Comparison of ENCODE assay signal across 8 mouse cellular contexts in the genomic region with DNA sequence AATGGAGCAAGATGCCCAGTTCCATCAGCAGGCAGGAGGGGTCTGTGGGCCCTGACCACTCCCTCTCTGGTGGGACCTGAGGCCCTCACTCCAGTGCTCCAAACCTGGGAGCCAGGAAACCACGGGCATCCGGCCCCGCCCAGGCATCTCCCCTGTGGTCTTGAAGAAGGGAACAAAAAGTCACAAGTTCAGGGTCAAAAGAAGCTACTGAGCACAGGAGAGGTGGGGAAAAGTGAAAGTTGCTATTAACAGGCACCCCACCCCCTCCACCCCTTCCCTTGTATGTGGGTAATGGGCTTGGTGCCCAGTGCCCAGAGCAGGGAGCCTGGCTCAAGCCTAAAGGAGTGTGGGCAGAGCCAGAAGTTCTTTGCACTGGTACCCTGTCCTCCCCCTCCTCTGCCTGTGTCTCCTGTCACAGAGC. TPM values are rescaled to one million over a fixed set of nuclear protein-coding genes. Genes with fewer than 3 reads are reported as not detected.
DNase-seq lines count a peak whose midpoint lies in the region; ATAC-seq lines count a peak whose summit lies in the region.

No protein-coding gene starts in this region.

- no peaks in the 10 kb centered on the region for H3K27me3 ChIP-seq in liver, embryonic 12.5 days (replicated peaks)

- peak overlapping the region; percentile 72 for H3K27ac ChIP-seq in liver, embryonic 12.5 days

- intact Hi-C loops in heart, postnatal 25 days (cut with DNase I) = loop anchor here (5.0 kb wide), 1 partner anchor 85 kb away; no protein-coding TSS in a partner anchor

- no peak for ATAC-seq in liver, embryonic 12.5 days

- no peaks in the 10 kb centered on the region for H3K9me3 ChIP-seq in liver, embryonic 12.5 days (replicated peaks)

- no peak overlapping the region for H3K4me2 ChIP-seq in liver, embryonic 12.5 days

- H3K4me1 ChIP-seq in liver, embryonic 12.5 days = peaks cover 74% of the 10 kb centered on the region

- no peak overlapping the region for H3K4me3 ChIP-seq in liver, embryonic 12.5 days

- DNase-seq in adrenal gland, postnatal 14 days = peak; percentile 69
- DNase-seq in adrenal gland, postnatal 4 days (ENCODE audit: low spot score in 2 of 2) = no peak
- DNase-seq in R1 (ENCODE audit: low read depth, low spot score) = peak; percentile 78
- peak; percentile 47 for DNase-seq in heart, postnatal 25 days (ENCODE audit: low spot score)
- peak; percentile 78 to 81 for DNase-seq in natural killer cell, adult 2 months (ENCODE audit: low spot score in 2 of 2)
- DNase-seq in frontal cortex, postnatal 25 days (ENCODE audit: low spot score in 2 of 2) = no peak
- no peak for DNase-seq in right cerebral cortex, postnatal 25 days

- WGBS in liver, embryonic 12.5 days (ENCODE audit: insufficient replicate concordance) = 35% methylated on average over 3 of the region's 3 CpGs

- H3K9ac ChIP-seq in liver, embryonic 12.5 days = no peak overlapping the region

- H3K36me3 ChIP-seq in liver, embryonic 12.5 days = peaks cover 68% of the 10 kb centered on the region

RNA-seq across cellular contexts. Expression of gene Dnajb12, which starts 17.6 kb away (rescaled TPM):
- total RNA-seq in adrenal gland, postnatal 14 days (2021) = 49.5 and 50.6 TPM in 2 replicates
- 10 to 100 TPM; 63.9 to 66.3 TPM for total RNA-seq in adrenal gland, postnatal 4 days (2021)
- 10 to 100 TPM; 34.5 to 35.9 TPM for total RNA-seq in heart, postnatal 25 days (2021)
- 18.0 and 18.7 TPM in 2 replicates for polyA plus RNA-seq in liver, embryonic 12.5 days (2016; fragmentation: Nextera tagmentation; extraction: Ambion mirVana)

RNA-seq across cellular contexts. Expression of gene Ddit4, which starts 54.7 kb away (rescaled TPM):
- 70.5 and 103 TPM in 2 replicates for total RNA-seq in adrenal gland, postnatal 14 days (2021)
- total RNA-seq in adrenal gland, postnatal 4 days (2021) = 10 to 100 TPM; 59.7 to 80.6 TPM
- 10 to 100 TPM; 41.8 to 77.1 TPM for total RNA-seq in heart, postnatal 25 days (2021)
- polyA plus RNA-seq in liver, embryonic 12.5 days (2016; fragmentation: Nextera tagmentation; extraction: Ambion mirVana) = 5.4 and 6.9 TPM in 2 replicates

Comparison
In these comparisons a context has a peak if more than half of its experiments do, and no peak if none do; other contexts are left out.
1. DNase-seq: peak in adrenal gland, postnatal 14 days (single experiment), R1 (single experiment), heart, postnatal 25 days (single experiment) and natural killer cell, adult 2 months (2 of 2); none in adrenal gland, postnatal 4 days (0 of 2), frontal cortex, postnatal 25 days (0 of 2) and right cerebral cortex, postnatal 25 days (single experiment).